Mouse (Mus musculus): ENCODE data around the gene Gm38392. TPM values are rescaled to one million over a fixed set of nuclear protein-coding genes. Genes with fewer than 3 reads are reported as not detected.

Gm38392 gene
- polyA plus RNA-seq, 1 experiment = not detected

- no peak for DNase-seq
- 77% methylated on average over 3 of the region's 3 CpGs for WGBS
- no peak overlapping the region for H3K4me3 ChIP-seq (replicated peaks; ENCODE audit: insufficient read depth, low read depth, low read length)
These were observed 24.7 kb downstream of the Gm38392 start for GRCm38 (mm10) chr3:88262346-88262745.

DNA sequence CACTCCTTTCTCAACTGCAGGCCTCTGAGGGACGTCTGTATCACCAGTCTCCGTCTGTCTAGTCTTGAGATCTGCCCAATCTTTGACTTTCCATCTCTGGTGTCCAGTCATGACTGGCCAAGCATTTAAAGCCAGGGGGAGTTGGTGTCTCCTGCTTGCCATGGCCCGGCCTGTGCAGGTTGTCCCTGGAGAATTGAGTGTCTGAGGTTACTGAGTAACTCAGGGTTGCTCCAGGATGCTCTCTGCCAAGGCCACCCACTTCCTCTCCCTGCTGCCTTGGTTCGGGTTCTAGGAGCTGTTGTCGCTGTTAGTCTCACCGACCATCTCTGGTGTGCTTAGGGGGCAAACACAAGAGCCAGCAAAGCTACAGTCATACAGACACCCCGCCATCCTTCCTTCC is 30.6 kb downstream of the Gm38392 start:
- no peak for TF ChIP-seq CTCF (IDR thresholded peaks at IDR 0.05; ENCODE audit: borderline replicate concordance, insufficient read depth, low read depth, low read length)
- H3K4me3 ChIP-seq (replicated peaks; ENCODE audit: insufficient read depth, low read depth, low read length) = no peak overlapping the region
- no peaks in the 10 kb centered on the region; the same call in 1 of the 2 replicates for H3K4me1 ChIP-seq (ENCODE audit: control insufficient read depth, insufficient read depth, low read length)
- 86% methylated on average over 7 of the region's 7 CpGs for WGBS
- DNase-seq = no peak
- H3K27ac ChIP-seq (ENCODE audit: insufficient read depth, low read length) = no peak overlapping the region
- no peaks in the 10 kb centered on the region for H3K27me3 ChIP-seq (ENCODE audit: control insufficient read depth, insufficient read depth, low read length)

More at GRCm38 (mm10) chr3:88262346-88262745, 24.7 kb downstream of the Gm38392 start:
- Histone ChIP-seq H3K27me3 (ENCODE audit: control insufficient read depth, insufficient read depth, low read length) (no peaks in the 10 kb centered on the region), H3K4me1 (ENCODE audit: control insufficient read depth, insufficient read depth, low read length) (no peaks in the 10 kb centered on the region), H3K27ac (ENCODE audit: insufficient read depth, low read length) (no peak overlapping the region)
- TF ChIP-seq POLR2A (IDR thresholded peaks at IDR 0.05; ENCODE audit: borderline replicate concordance, insufficient read depth, low read length) (no peak), CTCF (IDR thresholded peaks at IDR 0.05; ENCODE audit: borderline replicate concordance, insufficient read depth, low read depth, low read length) (no peak)

DNA sequence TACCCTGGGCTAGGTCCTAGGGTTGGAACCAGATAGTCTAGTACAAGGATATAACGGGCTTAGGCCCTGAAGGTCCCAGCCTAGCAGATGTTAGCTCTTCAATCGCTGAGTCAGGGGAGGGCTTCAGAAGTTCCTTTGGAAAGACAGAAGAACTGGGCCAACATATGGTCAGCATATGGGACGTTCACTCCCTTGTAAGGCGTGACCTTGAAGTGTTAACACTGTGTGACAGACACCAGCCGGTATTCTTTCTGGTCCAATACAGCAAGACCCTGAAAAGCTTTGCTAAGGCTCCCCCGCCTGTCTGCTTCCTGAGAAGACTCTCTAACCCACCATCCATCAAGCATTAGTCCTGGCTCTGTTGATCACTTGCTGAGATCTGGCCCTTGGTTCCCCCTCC is 31.1 kb downstream of the Gm38392 start:
- no peaks in the 10 kb centered on the region; the same call in 1 of the 2 replicates for H3K4me1 ChIP-seq (ENCODE audit: control insufficient read depth, insufficient read depth, low read length)
- no peak for DNase-seq

DNA sequence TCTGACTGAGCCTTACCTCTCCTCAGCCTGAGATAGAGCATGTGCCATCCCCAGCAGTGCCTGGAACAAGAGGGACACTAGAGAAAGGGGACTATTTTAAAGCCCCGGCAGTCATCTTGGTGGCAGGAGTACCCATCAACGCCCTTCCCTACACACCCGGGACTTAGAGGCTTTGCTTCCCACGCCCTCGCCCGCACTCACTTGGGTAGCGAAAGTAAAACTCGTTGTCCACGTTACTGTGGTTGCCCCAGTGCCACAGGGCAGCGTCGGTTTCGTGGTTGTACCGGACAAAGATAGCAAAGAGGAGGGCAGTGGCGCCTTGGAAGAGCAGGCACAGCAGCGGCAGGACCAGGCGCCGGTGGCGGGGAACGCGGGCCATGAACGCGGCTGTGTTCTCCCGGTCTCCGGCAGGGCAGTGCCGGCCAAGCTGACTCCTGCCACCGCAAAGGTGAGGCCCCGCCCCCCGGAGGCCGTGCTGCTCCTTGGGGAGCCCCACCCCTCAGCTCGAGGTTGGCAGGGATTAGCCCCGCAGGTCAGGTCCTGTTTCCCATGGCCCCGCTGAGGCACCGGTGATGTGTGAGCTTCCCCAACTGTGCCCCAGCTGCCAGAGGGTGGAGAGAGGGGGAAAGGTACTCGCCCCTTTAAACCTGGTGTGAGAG is 32.6 kb downstream of the Gm38392 start, which contains the start of gene Rhbg:
Rhbg (minus strand) TSS at position 442 of the 659 bp plus-strand sequence.
- Histone ChIP-seq H3K27ac (ENCODE audit: insufficient read depth, low read length) (no peak within 1 kb of the TSS), H3K27me3 (ENCODE audit: control insufficient read depth, insufficient read depth, low read length) (no peaks in the 10 kb centered on the region), H3K4me1 (ENCODE audit: control insufficient read depth, insufficient read depth, low read length) (no peaks in the 10 kb centered on the region; the same call in 1 of the 2 replicates), H3K4me3 (replicated peaks; ENCODE audit: insufficient read depth, low read depth, low read length) (peak within 1 kb of the TSS; percentile 58)
- peak; percentile 68 to 70 for DNase-seq
- 2% methylated on average over 34 of the region's 34 CpGs for WGBS
- TF ChIP-seq POLR2A (IDR thresholded peaks at IDR 0.05; ENCODE audit: borderline replicate concordance, insufficient read depth, low read length) (no peak), CTCF (IDR thresholded peaks at IDR 0.05; ENCODE audit: borderline replicate concordance, insufficient read depth, low read depth, low read length) (no peak)

More for the DNA sequence above, 31.1 kb downstream of the Gm38392 start:
- Histone ChIP-seq H3K27ac (ENCODE audit: insufficient read depth, low read length) (no peak overlapping the region), H3K27me3 (ENCODE audit: control insufficient read depth, insufficient read depth, low read length) (no peaks in the 10 kb centered on the region), H3K4me3 (replicated peaks; ENCODE audit: insufficient read depth, low read depth, low read length) (no peak overlapping the region)
- WGBS = 76% methylated on average over 6 of the region's 6 CpGs
- TF ChIP-seq POLR2A (IDR thresholded peaks at IDR 0.05; ENCODE audit: borderline replicate concordance, insufficient read depth, low read length) (no peak), CTCF (IDR thresholded peaks at IDR 0.05; ENCODE audit: borderline replicate concordance, insufficient read depth, low read depth, low read length) (no peak)

DNA sequence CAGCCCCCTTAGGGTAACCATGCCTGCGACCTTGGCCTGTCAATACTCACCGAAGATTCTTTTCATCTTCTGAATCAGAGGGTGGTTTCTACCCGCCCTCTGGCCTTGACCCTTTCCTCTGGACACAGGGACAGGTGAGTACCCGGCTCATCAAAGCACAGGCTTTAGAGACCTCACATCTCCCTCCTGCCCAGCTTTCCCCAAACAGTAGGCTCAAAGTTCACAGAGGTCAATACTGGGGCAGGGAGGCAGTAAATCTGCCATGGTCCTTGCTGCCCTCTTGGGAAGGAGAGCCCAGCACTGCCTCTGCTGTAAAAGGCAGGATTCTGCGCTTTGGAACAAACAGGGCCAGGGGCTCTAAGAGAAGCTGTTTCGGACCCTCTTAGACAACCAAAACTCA is 34.3 kb downstream of the Gm38392 start:
- WGBS = 88% methylated on average over 6 of the region's 6 CpGs
- no peak for TF ChIP-seq CTCF (IDR thresholded peaks at IDR 0.05; ENCODE audit: borderline replicate concordance, insufficient read depth, low read depth, low read length)
- no peak for TF ChIP-seq POLR2A (IDR thresholded peaks at IDR 0.05; ENCODE audit: borderline replicate concordance, insufficient read depth, low read length)
- no peak overlapping the region for H3K27ac ChIP-seq (ENCODE audit: insufficient read depth, low read length)
- DNase-seq = no peak
- no peaks in the 10 kb centered on the region for H3K27me3 ChIP-seq (ENCODE audit: control insufficient read depth, insufficient read depth, low read length)
- no peaks in the 10 kb centered on the region; the same call in 1 of the 2 replicates for H3K4me1 ChIP-seq (ENCODE audit: control insufficient read depth, insufficient read depth, low read length)
- no peak overlapping the region for H3K4me3 ChIP-seq (replicated peaks; ENCODE audit: insufficient read depth, low read depth, low read length)

DNA sequence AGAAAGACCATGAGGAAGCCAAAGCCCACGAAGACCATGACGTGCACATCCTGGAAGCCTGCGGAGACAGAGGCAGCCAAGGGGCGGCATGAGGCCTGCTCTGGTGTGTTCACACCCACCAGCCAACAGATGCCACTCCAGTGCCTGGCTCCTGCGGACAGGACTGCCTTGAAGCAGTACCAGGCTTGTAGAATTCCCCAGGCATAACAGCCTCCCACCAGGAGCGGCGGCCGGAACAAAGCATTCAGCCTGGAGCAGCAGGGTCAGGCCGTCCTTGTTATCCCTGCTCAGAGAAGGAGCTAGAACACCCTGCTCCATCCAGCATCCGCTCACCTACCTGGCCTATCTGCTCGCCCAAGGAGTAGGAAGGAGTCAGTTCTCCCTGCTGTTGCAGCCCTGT is 38.6 kb downstream of the Gm38392 start:
- no peak overlapping the region for H3K4me3 ChIP-seq (replicated peaks; ENCODE audit: insufficient read depth, low read depth, low read length)
- no peak for DNase-seq
- no peaks in the 10 kb centered on the region for H3K4me1 ChIP-seq (ENCODE audit: control insufficient read depth, insufficient read depth, low read length)
- 46% methylated on average over 11 of the region's 11 CpGs for WGBS
- TF ChIP-seq CTCF (IDR thresholded peaks at IDR 0.05; ENCODE audit: borderline replicate concordance, insufficient read depth, low read depth, low read length) = no peak
- no peak for TF ChIP-seq POLR2A (IDR thresholded peaks at IDR 0.05; ENCODE audit: borderline replicate concordance, insufficient read depth, low read length)
- no peaks in the 10 kb centered on the region for H3K27me3 ChIP-seq (ENCODE audit: control insufficient read depth, insufficient read depth, low read length)
- no peak overlapping the region for H3K27ac ChIP-seq (ENCODE audit: insufficient read depth, low read length)

DNA sequence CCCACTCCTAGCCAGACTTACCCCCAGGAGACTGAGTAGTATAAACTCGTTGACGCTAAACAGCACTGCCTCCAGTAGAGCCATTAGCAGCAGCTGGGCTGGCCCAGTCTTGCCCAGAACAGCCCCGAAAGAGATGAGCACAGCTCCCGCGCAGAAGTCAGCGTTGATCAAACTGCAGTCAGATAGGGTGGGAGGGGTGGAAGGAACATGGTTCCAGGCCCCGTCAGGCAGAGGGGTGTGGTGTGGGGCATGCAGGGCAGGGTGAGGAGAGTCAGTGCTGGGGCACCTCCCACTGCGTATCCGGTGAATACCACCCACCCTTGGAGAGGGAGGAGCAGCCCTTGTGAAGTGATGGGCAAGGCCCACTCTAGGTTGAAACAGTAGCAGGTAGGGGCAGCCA is 39.3 kb downstream of the Gm38392 start:
- TF ChIP-seq CTCF (IDR thresholded peaks at IDR 0.05; ENCODE audit: borderline replicate concordance, insufficient read depth, low read depth, low read length) (no peak), POLR2A (IDR thresholded peaks at IDR 0.05; ENCODE audit: borderline replicate concordance, insufficient read depth, low read length) (no peak)
- H3K27me3 ChIP-seq (ENCODE audit: control insufficient read depth, insufficient read depth, low read length) = no peaks in the 10 kb centered on the region
- no peak overlapping the region for H3K4me3 ChIP-seq (replicated peaks; ENCODE audit: insufficient read depth, low read depth, low read length)
- no peaks in the 10 kb centered on the region for H3K4me1 ChIP-seq (ENCODE audit: control insufficient read depth, insufficient read depth, low read length)
- no peak overlapping the region for H3K27ac ChIP-seq (ENCODE audit: insufficient read depth, low read length)
- no peak for DNase-seq
- 68% methylated on average over 9 of the region's 9 CpGs for WGBS

DNA sequence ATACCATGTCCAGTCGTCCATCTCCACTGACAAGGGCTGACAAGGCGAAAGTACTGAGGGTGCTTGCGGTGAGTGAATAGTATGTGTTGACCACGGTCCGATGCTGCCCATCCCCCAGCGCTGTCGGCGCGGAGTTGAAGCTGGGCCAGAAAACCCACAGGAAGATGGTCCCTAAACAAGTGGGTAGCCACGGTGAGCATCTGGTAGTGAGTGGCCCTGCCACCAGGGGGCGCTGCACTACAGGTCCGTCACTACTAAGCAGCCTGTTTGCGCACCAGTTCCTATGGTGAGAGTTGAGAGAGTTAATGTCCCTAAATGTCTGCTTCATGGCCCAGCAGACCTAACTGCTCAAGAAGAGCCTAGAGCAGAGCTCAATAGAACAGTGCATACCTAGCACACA is 41.2 kb downstream of the Gm38392 start:
- peak; percentile 54 to 73 for DNase-seq
- Histone ChIP-seq H3K27me3 (ENCODE audit: control insufficient read depth, insufficient read depth, low read length) (no peaks in the 10 kb centered on the region), H3K4me1 (ENCODE audit: control insufficient read depth, insufficient read depth, low read length) (no peaks in the 10 kb centered on the region), H3K4me3 (replicated peaks; ENCODE audit: insufficient read depth, low read depth, low read length) (no peak overlapping the region), H3K27ac (ENCODE audit: insufficient read depth, low read length) (no peak overlapping the region)
- no peak for TF ChIP-seq POLR2A (IDR thresholded peaks at IDR 0.05; ENCODE audit: borderline replicate concordance, insufficient read depth, low read length)
- peak; percentile 86 for TF ChIP-seq CTCF (IDR thresholded peaks at IDR 0.05; ENCODE audit: borderline replicate concordance, insufficient read depth, low read depth, low read length)
- WGBS = 17% methylated on average over 13 of the region's 13 CpGs

All from cerebellum, adult 2 months (tissue).